Mouse (Mus musculus) kidney, embryonic 16.5 days (tissue): ENCODE measurements around the gene Ccdc117. TPM values are rescaled to one million over a fixed set of nuclear protein-coding genes. Genes with fewer than 3 reads are reported as not detected.

ENCODE experiments used
- ATAC-seq: fragments of 200-750 bp; cut with Nextera tagmentation; 2 replicates; pipeline ENCODE4 v1.8.0; 2017; ENCODE audit warnings: moderate TSS enrichment; ENCODE audit not compliant: low FRiP score, low TSS enrichment
- H3K27ac ChIP-seq: fragments of 300-500 bp; sonication (generic); 2 replicates; pipeline ENCODE4 v1.5.1; 2014; ENCODE audit warnings: low read length
- H3K27me3 ChIP-seq: fragments of 300-500 bp; sonication (generic); 2 replicates; pipeline ENCODE4 v1.6.1; 2014; ENCODE audit warnings: low read length, control low read depth, mixed read lengths; ENCODE audit not compliant: insufficient read depth
- H3K36me3 ChIP-seq: fragments of 300-500 bp; sonication (generic); 2 replicates; pipeline ENCODE4 v1.6.1; 2014; ENCODE audit warnings: low read length, control low read depth, mixed read lengths; ENCODE audit not compliant: insufficient read depth
- H3K4me1 ChIP-seq: fragments of 300-500 bp; sonication (generic); 2 replicates; pipeline ENCODE4 v1.6.1; 2014; ENCODE audit warnings: low read length, control low read depth, mixed read lengths; ENCODE audit not compliant: insufficient read depth
- H3K4me2 ChIP-seq: fragments of 300-500 bp; sonication (generic); replicated peaks from 2 replicates; pipeline ENCODE4 v1.6.1; 2014; ENCODE audit warnings: low read depth, low read length
- H3K4me3 ChIP-seq: fragments of 300-500 bp; sonication (generic); 2 replicates; pipeline ENCODE4 v1.5.1; 2014; ENCODE audit warnings: mild to moderate bottlenecking, low read length
- H3K9ac ChIP-seq: fragments of 300-500 bp; sonication (generic); replicated peaks from 2 replicates; pipeline ENCODE4 v1.6.1; 2014; ENCODE audit warnings: low read length
- H3K9me3 ChIP-seq: fragments of 300-500 bp; sonication (generic); 2 replicates; pipeline ENCODE4 v1.6.1; 2016; ENCODE audit warnings: low read length, control low read depth
- WGBS: fragments of 180-500 bp; shearing (Covaris S2); extraction: QIAGEN DNeasy Blood & Tissue Kit; methylation state at CpG from one replicate; pipeline ENCODE4 v1.1.7; 2014; 5-methylcytosine and 5-hydroxymethylcytosine counted together
- polyA plus RNA-seq: library from polyadenylated mRNA; unstranded; fragments of >200 nt; fragmentation: Nextera tagmentation; extraction: Ambion mirVana; gene quantifications from 2 replicates; pipeline ENCODE4 v1.2.1, GENCODE M21; 2015

Gene Ccdc117
- polyA plus RNA-seq, result 19.7 and 22.1 TPM in 2 replicates

GRCm38 (mm10) chr11:5541799-5542481 lies at the start of gene Ccdc117:
Gene Ccdc117, minus strand, starts transcription at chr11:5542187.
- Histone ChIP-seq H3K4me3 (peak within 1 kb of the TSS; percentile 89), H3K4me2 (peak within 1 kb of the TSS; percentile 80), H3K36me3 (peaks cover 9% of the 10 kb centered on the region), H3K27ac (peak within 1 kb of the TSS; percentile 81), H3K9ac (peak within 1 kb of the TSS; percentile 93), H3K4me1 (peaks cover 15% of the 10 kb centered on the region), H3K27me3 (no peaks in the 10 kb centered on the region), H3K9me3 (no peaks in the 10 kb centered on the region)
- under 1% methylated on average over 53 of the region's 65 CpGs for WGBS
- peak; percentile 99 for ATAC-seq

GRCm38 (mm10) chr11:5575046-5575445 lies 33.1 kb upstream of the Ccdc117 start:
- Histone ChIP-seq H3K27me3 (no peaks in the 10 kb centered on the region), H3K4me2 (no peak overlapping the region), H3K9me3 (no peaks in the 10 kb centered on the region), H3K36me3 (no peaks in the 10 kb centered on the region), H3K27ac (no peak overlapping the region), H3K9ac (no peak overlapping the region), H3K4me3 (no peak overlapping the region), H3K4me1 (no peaks in the 10 kb centered on the region)
- 53% methylated on average over 6 of the region's 6 CpGs for WGBS
- ATAC-seq, result no peak

- Histone ChIP-seq H3K36me3 (no peaks in the 10 kb centered on the region), H3K9me3 (no peaks in the 10 kb centered on the region), H3K9ac (no peak overlapping the region), H3K4me1 (no peaks in the 10 kb centered on the region), H3K27me3 (no peaks in the 10 kb centered on the region), H3K4me3 (no peak overlapping the region), H3K4me2 (no peak overlapping the region), H3K27ac (no peak overlapping the region)
- ATAC-seq, result no peak
- 80% methylated on average over 2 of the region's 2 CpGs for WGBS
These were observed 31.8 kb upstream of the Ccdc117 start for GRCm38 (mm10) chr11:5573821-5574220.

- Histone ChIP-seq H3K4me1 (no peaks in the 10 kb centered on the region), H3K27me3 (no peaks in the 10 kb centered on the region), H3K9me3 (no peaks in the 10 kb centered on the region), H3K9ac (no peak overlapping the region), H3K36me3 (no peaks in the 10 kb centered on the region), H3K4me2 (no peak overlapping the region), H3K4me3 (no peak overlapping the region), H3K27ac (no peak overlapping the region)
- ATAC-seq, result no peak
- WGBS, result 87% methylated on average over 4 of the region's 4 CpGs
These were observed 29.9 kb upstream of the Ccdc117 start for GRCm38 (mm10) chr11:5571856-5572255.

GRCm38 (mm10) chr11:5569474-5569873 lies 27.5 kb upstream of the Ccdc117 start, which contains the start of gene Ankrd36:
Gene Ankrd36, plus strand, starts transcription at chr11:5569684.
- no peaks in the 10 kb centered on the region for H3K27me3 ChIP-seq
- H3K27ac ChIP-seq, result no peak within 1 kb of the TSS
- H3K4me3 ChIP-seq, result no peak within 1 kb of the TSS
- H3K4me1 ChIP-seq, result no peaks in the 10 kb centered on the region
- 90% methylated on average over 12 of the region's 12 CpGs for WGBS
- no peaks in the 10 kb centered on the region for H3K36me3 ChIP-seq
- no peak within 1 kb of the TSS for H3K4me2 ChIP-seq
- H3K9ac ChIP-seq, result no peak within 1 kb of the TSS
- ATAC-seq, result no peak
- no peaks in the 10 kb centered on the region for H3K9me3 ChIP-seq

GRCm38 (mm10) chr11:5568082-5568481 lies 26.1 kb upstream of the Ccdc117 start:
- no peak overlapping the region for H3K4me2 ChIP-seq
- ATAC-seq, result no peak
- H3K9me3 ChIP-seq, result no peaks in the 10 kb centered on the region
- H3K27ac ChIP-seq, result no peak overlapping the region
- 95% methylated on average over 5 of the region's 5 CpGs for WGBS
- H3K4me3 ChIP-seq, result no peak overlapping the region
- H3K9ac ChIP-seq, result no peak overlapping the region
- no peaks in the 10 kb centered on the region for H3K27me3 ChIP-seq
- no peaks in the 10 kb centered on the region for H3K36me3 ChIP-seq
- H3K4me1 ChIP-seq, result no peaks in the 10 kb centered on the region

GRCm38 (mm10) chr11:5567654-5568053 lies 25.7 kb upstream of the Ccdc117 start:
- no peak overlapping the region for H3K4me3 ChIP-seq
- no peaks in the 10 kb centered on the region for H3K9me3 ChIP-seq
- H3K27me3 ChIP-seq, result no peaks in the 10 kb centered on the region
- 98% methylated on average over 6 of the region's 6 CpGs for WGBS
- no peak overlapping the region for H3K27ac ChIP-seq
- H3K9ac ChIP-seq, result no peak overlapping the region
- no peak overlapping the region for H3K4me2 ChIP-seq
- no peaks in the 10 kb centered on the region for H3K36me3 ChIP-seq
- H3K4me1 ChIP-seq, result no peaks in the 10 kb centered on the region
- no peak for ATAC-seq

GRCm38 (mm10) chr11:5566506-5566905 lies 24.5 kb upstream of the Ccdc117 start:
- no peak for ATAC-seq
- no peaks in the 10 kb centered on the region for H3K36me3 ChIP-seq
- no peaks in the 10 kb centered on the region for H3K27me3 ChIP-seq
- H3K9me3 ChIP-seq, result no peaks in the 10 kb centered on the region
- no peak overlapping the region for H3K4me3 ChIP-seq
- H3K27ac ChIP-seq, result no peak overlapping the region
- 59% methylated on average over 2 of the region's 2 CpGs for WGBS
- no peaks in the 10 kb centered on the region for H3K4me1 ChIP-seq
- H3K9ac ChIP-seq, result no peak overlapping the region
- no peak overlapping the region for H3K4me2 ChIP-seq

GRCm38 (mm10) chr11:5565596-5565995 lies 23.6 kb upstream of the Ccdc117 start:
- Histone ChIP-seq H3K4me3 (no peak overlapping the region), H3K4me1 (no peaks in the 10 kb centered on the region), H3K36me3 (no peaks in the 10 kb centered on the region), H3K27me3 (no peaks in the 10 kb centered on the region), H3K9ac (no peak overlapping the region), H3K4me2 (no peak overlapping the region), H3K9me3 (no peaks in the 10 kb centered on the region), H3K27ac (no peak overlapping the region)
- ATAC-seq, result no peak
- WGBS, result 72% methylated on average over 3 of the region's 3 CpGs

- Histone ChIP-seq H3K9me3 (no peaks in the 10 kb centered on the region), H3K9ac (no peak overlapping the region), H3K36me3 (no peaks in the 10 kb centered on the region), H3K4me3 (no peak overlapping the region), H3K27me3 (no peaks in the 10 kb centered on the region), H3K27ac (no peak overlapping the region), H3K4me2 (no peak overlapping the region), H3K4me1 (no peaks in the 10 kb centered on the region)
- ATAC-seq, result no peak
- WGBS, result 69% methylated on average over 6 of the region's 6 CpGs
These were observed 21.9 kb upstream of the Ccdc117 start for GRCm38 (mm10) chr11:5563898-5564297.
